Mouse (Mus musculus) midbrain, embryonic 11.5 days (tissue): Measurements from ENCODE around the gene Zfp709. TPM values are rescaled to one million over a fixed set of nuclear protein-coding genes. Genes with fewer than 3 reads are reported as not detected.
A peak's percentile ranks its signal among the peaks of the same experiment; 100 is the strongest.
"Not testable (repeated sequence)": the region's sequence is repeated elsewhere in the genome, so short reads cannot be mapped to it uniquely, and the experiment has no call there.

Source experiments
- ATAC-seq: fragments of 200-750 bp; cut with Nextera tagmentation; 2 replicates; pipeline ENCODE4 v1.8.0; 2017; ENCODE audit warnings: moderate TSS enrichment, moderate library complexity; ENCODE audit not compliant: low FRiP score
- DNase-seq: peaks from one replicate; pipeline ENCODE4 v3.0.0; 2015; ENCODE audit warnings: low spot score; ENCODE audit errors: missing footprints
- H3K27ac ChIP-seq: fragments of 300-500 bp; sonication (generic); 2 replicates; pipeline ENCODE4 v1.5.1; 2014; ENCODE audit warnings: low read depth, low read length
- H3K27me3 ChIP-seq: fragments of 300-500 bp; sonication (generic); 2 replicates; pipeline ENCODE4 v1.6.1; 2014; ENCODE audit warnings: mild to moderate bottlenecking, low read length, moderate library complexity, mixed read lengths; ENCODE audit not compliant: control insufficient read depth, insufficient read depth
- H3K36me3 ChIP-seq: fragments of 300-500 bp; sonication (generic); 2 replicates; pipeline ENCODE4 v1.6.1; 2014; ENCODE audit warnings: mild to moderate bottlenecking, low read length, moderate library complexity, mixed read lengths; ENCODE audit not compliant: control insufficient read depth, insufficient read depth
- H3K4me1 ChIP-seq: fragments of 300-500 bp; sonication (generic); 2 replicates; pipeline ENCODE4 v1.6.1; 2014; ENCODE audit warnings: low read length; ENCODE audit not compliant: control insufficient read depth, insufficient read depth
- H3K4me2 ChIP-seq: fragments of 300-500 bp; sonication (generic); 2 replicates; pipeline ENCODE4 v1.6.1; 2014; ENCODE audit warnings: mild to moderate bottlenecking, moderate library complexity
- H3K4me3 ChIP-seq: fragments of 300-500 bp; sonication (generic); 2 replicates; pipeline ENCODE4 v1.5.1; 2014; ENCODE audit warnings: low read depth, low read length
- H3K9ac ChIP-seq: fragments of 300-500 bp; sonication (generic); 2 replicates; pipeline ENCODE4 v1.6.1; 2014; ENCODE audit warnings: low read length
- H3K9me3 ChIP-seq: fragments of 300-500 bp; sonication (generic); 2 replicates; pipeline ENCODE4 v1.6.1; 2016; ENCODE audit warnings: low read length; ENCODE audit not compliant: control insufficient read depth
- WGBS: fragments of 180-500 bp; shearing (Covaris S2); extraction: QIAGEN DNeasy Blood & Tissue Kit; methylation state at CpG from one replicate; pipeline ENCODE4 v1.1.7; 2014; 5-methylcytosine and 5-hydroxymethylcytosine counted together
- polyA plus RNA-seq: library from polyadenylated mRNA; unstranded; fragments of >200 nt; fragmentation: Nextera tagmentation; extraction: Ambion mirVana; gene quantifications from 2 replicates; pipeline ENCODE4 v1.2.1, GENCODE M21; 2014

Zfp709 gene
- polyA plus RNA-seq, 1 experiment from 2014 or later: 7.4 TPM

DNA sequence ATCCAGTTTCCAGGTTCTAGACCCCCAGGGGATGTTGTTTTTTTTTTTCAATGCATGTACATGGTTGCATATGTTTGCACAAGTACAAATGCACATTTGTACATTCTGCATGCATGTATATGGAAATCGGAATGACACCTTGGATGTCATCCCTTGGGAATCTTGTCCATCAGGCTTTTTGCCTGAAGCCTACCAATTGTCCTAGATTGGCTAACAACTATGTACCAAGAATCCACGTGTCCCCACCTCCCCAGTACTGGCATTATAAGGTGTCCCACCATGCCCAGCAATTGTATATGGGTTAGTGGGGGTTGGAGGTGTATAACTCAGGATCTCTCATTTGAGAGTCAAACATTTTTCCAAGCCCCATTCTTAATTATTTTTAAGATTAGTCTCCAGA lies 30.5 kb downstream of the Zfp709 start:
- no peaks in the 10 kb centered on the region for H3K4me1 ChIP-seq
- 88% methylated on average over 2 of the region's 2 CpGs for WGBS
- H3K4me3 ChIP-seq: no peak overlapping the region
- H3K9ac ChIP-seq: no peak overlapping the region
- H3K4me2 ChIP-seq: no peak overlapping the region
- no peaks in the 10 kb centered on the region for H3K27me3 ChIP-seq
- H3K27ac ChIP-seq: no peak overlapping the region
- no peaks in the 10 kb centered on the region for H3K9me3 ChIP-seq
- peaks cover 14% of the 10 kb centered on the region for H3K36me3 ChIP-seq
- no peak for ATAC-seq
- peak; percentile 56 for DNase-seq

DNA sequence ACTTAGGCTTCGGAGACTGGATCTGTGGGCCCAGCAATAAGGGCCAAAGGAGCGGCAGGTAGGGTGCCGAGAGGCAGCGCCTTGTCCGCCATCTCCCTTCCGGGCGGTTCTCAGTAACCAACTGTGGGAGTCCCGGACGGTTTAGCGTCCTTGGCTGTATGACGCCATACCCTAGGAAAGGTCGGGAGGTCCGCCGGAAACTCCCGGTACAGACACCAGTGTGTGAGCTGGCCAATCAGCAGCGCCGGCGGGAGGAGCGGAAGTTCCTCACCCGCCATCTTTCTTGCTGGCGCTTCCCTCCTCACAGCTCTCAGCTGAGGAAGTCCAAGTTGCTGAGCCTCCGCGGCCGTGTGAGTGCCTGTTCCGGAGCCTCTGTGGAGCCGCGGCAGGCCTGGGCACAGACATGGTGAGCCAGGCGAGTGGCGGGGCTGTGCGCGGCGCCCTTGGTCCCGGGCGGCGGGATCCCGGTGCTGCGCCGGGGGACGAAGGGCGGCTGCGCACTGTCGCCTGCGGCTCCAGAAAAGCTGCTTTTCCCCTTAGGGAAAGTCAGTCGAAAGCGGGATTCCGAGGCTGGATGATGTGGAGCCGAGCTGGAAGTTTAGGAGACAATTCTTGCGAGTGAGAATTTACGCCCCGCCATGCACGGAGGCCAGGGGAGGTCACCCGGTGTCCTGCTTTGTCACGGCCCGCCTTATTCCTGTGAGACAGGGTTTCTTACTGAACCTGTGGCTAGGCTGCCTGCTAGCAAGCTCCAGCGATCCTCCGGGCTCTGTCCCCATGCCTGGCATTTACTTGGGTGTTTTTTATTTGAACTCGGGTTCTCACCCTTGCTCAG lies 41.0 kb downstream of the Zfp709 start:
- under 1% methylated on average over 57 of the region's 57 CpGs for WGBS

DNA sequence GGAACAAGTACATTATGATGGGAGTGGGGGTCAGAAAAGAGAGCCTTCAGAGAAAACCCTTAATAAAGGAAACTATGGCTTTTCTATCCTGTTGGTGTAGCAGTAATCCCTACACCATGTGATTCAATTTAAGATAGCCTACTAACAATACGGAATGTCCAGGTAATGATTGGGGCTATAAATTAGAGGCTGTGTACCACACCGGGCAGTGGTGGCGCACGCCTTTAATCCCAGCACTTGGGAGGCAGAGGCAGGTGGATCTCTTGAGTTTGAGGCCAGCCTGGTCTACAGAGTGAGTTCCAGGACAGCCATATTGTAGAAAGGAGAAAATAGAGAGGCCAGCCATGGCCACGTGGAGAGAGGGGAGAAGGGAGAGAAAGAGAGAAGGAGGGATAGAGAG lies 44.0 kb downstream of the Zfp709 start:
- WGBS: 97% methylated on average over 5 of the region's 5 CpGs
- no peak overlapping the region for H3K4me3 ChIP-seq
- H3K9ac ChIP-seq: no peak overlapping the region
- H3K4me2 ChIP-seq: no peak overlapping the region
- H3K9me3 ChIP-seq: no peaks in the 10 kb centered on the region
- no peaks in the 10 kb centered on the region for H3K27me3 ChIP-seq
- peak; percentile 53 for DNase-seq
- peaks cover 13% of the 10 kb centered on the region for H3K36me3 ChIP-seq
- ATAC-seq: no peak
- no peaks in the 10 kb centered on the region for H3K4me1 ChIP-seq
- H3K27ac ChIP-seq: no peak overlapping the region

More for the DNA sequence above, 41.0 kb downstream of the Zfp709 start:
- Histone ChIP-seq H3K27ac (peak overlapping the region; percentile 94), H3K27me3 (no peaks in the 10 kb centered on the region), H3K4me1 (no peaks in the 10 kb centered on the region), H3K36me3 (no peaks in the 10 kb centered on the region), H3K9ac (peak overlapping the region; percentile 92), H3K9me3 (no peaks in the 10 kb centered on the region), H3K4me3 (peak overlapping the region; percentile 79), H3K4me2 (peak overlapping the region; percentile 58)
- DNase-seq (peak; percentile 97), ATAC-seq (peak; percentile 100)

DNA sequence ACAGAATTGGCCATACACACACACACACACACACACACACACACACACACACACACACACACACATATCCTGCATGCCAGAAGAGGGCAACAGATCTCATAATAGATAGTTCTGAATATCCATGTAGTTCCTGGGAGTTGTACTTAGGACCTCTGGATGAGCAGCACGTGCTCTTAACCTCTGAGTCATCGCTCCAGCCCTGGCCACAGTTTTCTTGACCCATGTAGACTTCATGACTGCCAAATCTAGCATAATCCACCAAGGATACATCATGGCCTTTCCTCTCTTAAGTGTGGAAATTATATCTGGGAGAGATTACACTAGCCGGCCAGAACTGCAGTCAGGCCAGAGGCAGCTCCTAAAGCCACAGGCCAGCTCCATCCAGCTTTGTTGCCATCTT lies 44.7 kb downstream of the Zfp709 start:
- H3K36me3 ChIP-seq: peaks cover 19% of the 10 kb centered on the region
- no peak overlapping the region for H3K4me2 ChIP-seq
- no peak overlapping the region for H3K4me3 ChIP-seq
- H3K9me3 ChIP-seq: no peaks in the 10 kb centered on the region
- ATAC-seq (no peak), DNase-seq (peak; percentile 62)
- H3K4me1 ChIP-seq: no peaks in the 10 kb centered on the region
- H3K27me3 ChIP-seq: no peaks in the 10 kb centered on the region
- H3K9ac ChIP-seq: no peak overlapping the region
- no peak overlapping the region for H3K27ac ChIP-seq
- WGBS: 92% methylated on average over 3 of the region's 3 CpGs

DNA sequence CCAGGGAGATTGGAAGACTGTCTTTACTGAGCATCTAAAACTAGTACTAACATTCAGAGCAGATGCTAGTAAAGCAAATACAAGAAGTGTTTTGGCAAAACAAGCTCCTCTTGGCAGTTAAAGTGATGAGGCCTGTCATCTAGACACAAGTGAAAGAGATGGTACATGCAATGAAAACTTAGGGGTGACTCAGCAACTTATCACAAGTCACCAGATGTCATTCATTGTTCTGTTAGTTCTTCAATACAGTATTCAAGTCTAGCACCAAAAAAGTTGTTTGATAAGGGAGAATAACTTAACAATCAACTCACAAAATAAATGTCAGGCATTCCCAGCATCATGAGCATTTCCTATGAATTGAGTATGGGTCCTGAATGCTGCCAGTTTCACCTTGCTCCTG lies 46.0 kb downstream of the Zfp709 start:
- H3K9ac ChIP-seq: no peak overlapping the region
- H3K27me3 ChIP-seq: no peaks in the 10 kb centered on the region
- no peak overlapping the region for H3K4me2 ChIP-seq
- no peaks in the 10 kb centered on the region for H3K9me3 ChIP-seq
- no peaks in the 10 kb centered on the region for H3K4me1 ChIP-seq
- no peak overlapping the region for H3K4me3 ChIP-seq
- no peak for DNase-seq
- no peak overlapping the region for H3K27ac ChIP-seq
- ATAC-seq: no peak
- peaks cover 20% of the 10 kb centered on the region for H3K36me3 ChIP-seq

DNA sequence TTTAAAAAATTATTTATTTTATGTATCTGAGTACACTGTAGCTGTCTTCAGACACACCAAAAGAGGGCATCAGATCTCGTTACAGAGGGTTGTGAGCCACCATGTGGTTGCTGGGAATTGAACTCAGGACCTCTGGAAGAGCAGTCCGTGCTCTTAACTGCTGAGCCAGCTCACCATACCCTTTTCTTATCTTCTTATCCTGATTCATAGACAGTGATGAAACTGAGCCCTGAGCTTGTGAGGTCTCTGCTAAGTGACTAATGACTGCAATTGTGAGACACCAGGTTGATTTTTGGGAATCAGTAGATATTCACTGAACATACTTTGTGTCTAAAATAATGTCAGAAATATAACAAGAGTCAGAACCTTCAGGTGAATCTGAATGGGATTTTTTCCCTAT lies 56.2 kb downstream of the Zfp709 start:
- 89% methylated on average over 2 of the region's 2 CpGs for WGBS

DNA sequence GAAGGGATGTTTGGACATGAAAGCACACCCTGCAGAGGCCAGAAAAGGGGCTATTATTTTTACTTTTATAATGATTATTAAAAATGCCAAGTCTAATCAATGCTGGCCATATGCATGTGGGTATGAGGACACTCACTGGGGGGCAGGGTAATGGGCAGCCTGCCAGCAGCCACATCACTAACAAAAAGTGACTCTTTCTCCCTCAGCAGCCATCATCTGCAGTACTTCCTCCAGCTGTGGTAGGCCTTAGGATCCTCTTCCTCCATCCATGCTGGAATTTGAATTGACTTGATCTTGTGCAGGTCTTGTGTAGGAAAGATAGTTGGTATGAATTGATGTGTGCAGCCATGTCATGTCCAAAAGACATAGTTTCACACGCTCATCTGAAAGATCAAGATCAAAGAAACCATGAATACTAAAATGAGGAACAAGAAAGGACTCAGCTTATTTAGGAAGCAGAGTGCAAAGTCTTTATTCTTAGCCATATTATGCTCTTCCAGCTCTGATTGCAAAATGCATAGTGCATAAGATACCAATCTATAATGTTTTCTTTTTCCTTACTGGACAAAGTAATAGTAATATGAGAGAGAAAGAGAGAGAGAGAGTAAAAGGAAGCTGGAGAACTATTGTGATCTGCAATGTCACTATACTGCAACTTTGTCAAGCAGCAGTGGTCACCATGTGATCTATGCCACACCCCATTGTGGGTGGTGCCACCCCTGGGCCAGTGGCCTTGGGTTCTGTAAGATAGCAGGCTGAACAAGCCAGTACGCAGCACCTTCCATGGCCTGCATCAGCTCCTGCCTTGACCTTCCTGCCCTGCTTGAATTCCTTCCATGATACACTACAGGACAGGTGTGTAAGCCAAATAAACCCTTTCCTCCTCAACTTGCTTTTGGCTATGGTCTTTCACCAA lies 58.7 kb downstream of the Zfp709 start:
- no peaks in the 10 kb centered on the region for H3K36me3 ChIP-seq
- H3K9ac ChIP-seq: no peak overlapping the region
- H3K4me2 ChIP-seq: no peak overlapping the region
- DNase-seq (peak; percentile 60), ATAC-seq (no peak)
- WGBS: 84% methylated on average over 2 of the region's 2 CpGs
- H3K27me3 ChIP-seq: no peaks in the 10 kb centered on the region
- H3K4me3 ChIP-seq: no peak overlapping the region
- no peaks in the 10 kb centered on the region for H3K9me3 ChIP-seq
- H3K27ac ChIP-seq: no peak overlapping the region
- H3K4me1 ChIP-seq: no peaks in the 10 kb centered on the region

More for the DNA sequence above, 56.2 kb downstream of the Zfp709 start:
- H3K27me3 ChIP-seq, H3K4me2 ChIP-seq, H3K9ac ChIP-seq, ATAC-seq, H3K4me3 ChIP-seq, H3K36me3 ChIP-seq, H3K9me3 ChIP-seq, H3K27ac ChIP-seq, H3K4me1 ChIP-seq: not testable (repeated sequence)
- peak; percentile 23 for DNase-seq

DNA sequence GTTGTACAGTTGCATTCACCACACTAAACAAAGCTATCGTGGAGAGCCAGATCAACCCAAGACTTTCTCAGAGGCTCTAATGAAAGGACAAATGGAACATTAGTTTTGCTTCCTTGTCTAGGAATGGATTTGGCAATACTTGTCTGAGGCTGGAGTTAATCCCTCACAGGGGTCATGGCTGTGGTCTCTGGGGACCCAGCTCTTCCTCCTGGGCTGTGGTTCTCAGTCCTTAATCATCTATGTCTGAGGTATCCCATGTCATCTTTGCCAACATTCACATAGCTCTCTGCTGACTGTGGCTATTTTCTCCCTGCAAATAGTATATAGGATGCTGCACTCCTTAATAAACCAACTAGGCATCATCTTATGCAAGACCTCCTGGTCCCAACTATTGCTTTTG lies 60.0 kb downstream of the Zfp709 start:
- Histone ChIP-seq H3K4me2 (no peak overlapping the region), H3K27me3 (no peaks in the 10 kb centered on the region), H3K27ac (no peak overlapping the region), H3K4me3 (no peak overlapping the region), H3K36me3 (no peaks in the 10 kb centered on the region), H3K9me3 (no peaks in the 10 kb centered on the region), H3K9ac (no peak overlapping the region), H3K4me1 (no peaks in the 10 kb centered on the region)
- no peak for ATAC-seq
- peak; percentile 31 for DNase-seq
- WGBS: 91% methylated on average over 1 of the region's 1 CpGs
